Mouse (Mus musculus) MEL (cell line): ENCODE measurements around the gene Cend1. TPM values are rescaled to one million over a fixed set of nuclear protein-coding genes. Genes with fewer than 3 reads are reported as not detected.
A peak's percentile ranks its signal among the peaks of the same experiment; 100 is the strongest.

Experiments
- DNase-seq: peaks from one replicate; pipeline ENCODE4 v3.0.0; 2011; ENCODE audit warnings: low read depth, low spot score
- H3K27ac ChIP-seq: 2 replicates; pipeline ENCODE4 v1.5.1; 2012; ENCODE audit warnings: low read depth, mild to moderate bottlenecking, control low read depth, low read length, moderate library complexity; ENCODE audit not compliant: control insufficient read depth
- H3K27me3 ChIP-seq, 2 experiments: fragments of 150-350 bp in 1 of 2; sonication (generic) in 1 of 2; 2 replicates each; pipeline ENCODE4 v1.6.1; 2012; ENCODE audit warnings: low read length in 2 of 2, mild to moderate bottlenecking in 2 of 2, improper control_type of control experiment in 1 of 2, moderate library complexity in 1 of 2; ENCODE audit not compliant: insufficient read depth in 2 of 2, control insufficient read depth in 1 of 2
- H3K36me3 ChIP-seq, 2 experiments: 2 replicates each; pipeline ENCODE4 v1.6.1; 2012 to 2014; ENCODE audit warnings: low read length in 2 of 2, improper control_type of control experiment in 1 of 2, inconsistent platforms in 1 of 2, mild to moderate bottlenecking in 1 of 2; ENCODE audit not compliant: insufficient read depth in 2 of 2, control insufficient read depth in 1 of 2
- H3K4me1 ChIP-seq, 2 experiments: fragments of 150-350 bp in 1 of 2; sonication (generic) in 1 of 2; 2 replicates each; pipeline ENCODE4 v1.6.1; 2012; ENCODE audit warnings: low read length in 2 of 2, improper control_type of control experiment in 1 of 2, mild to moderate bottlenecking in 1 of 2; ENCODE audit not compliant: insufficient read depth in 2 of 2, control insufficient read depth in 1 of 2
- H3K4me3 ChIP-seq, 2 experiments: fragments of 150-350 bp in 1 of 2; sonication (generic) in 1 of 2; 2 replicates each; pipeline ENCODE4 v1.5.1; 2012; ENCODE audit warnings: low read depth in 2 of 2, low read length in 2 of 2, mild to moderate bottlenecking in 2 of 2, moderate library complexity in 2 of 2, control low read depth in 1 of 2, improper control_type of control experiment in 1 of 2; ENCODE audit not compliant: control insufficient read depth in 1 of 2, insufficient read depth in 1 of 2
- H3K79me2 ChIP-seq: 2 replicates; pipeline ENCODE4 v1.6.1; 2012; ENCODE audit warnings: mild to moderate bottlenecking, low read length, moderate library complexity; ENCODE audit not compliant: control insufficient read depth, poor library complexity, insufficient read depth
- H3K9ac ChIP-seq: 2 replicates; pipeline ENCODE4 v1.6.1; 2012; ENCODE audit warnings: low read depth, mild to moderate bottlenecking, control low read depth, low read length, moderate library complexity; ENCODE audit not compliant: control insufficient read depth, poor library complexity, severe bottlenecking
- H3K9me3 ChIP-seq: fragments of 150-350 bp; sonication (generic); replicated peaks from 2 replicates; pipeline ENCODE4 v1.6.1; 2012; ENCODE audit warnings: mild to moderate bottlenecking, low read length, improper control_type of control experiment, moderate library complexity; ENCODE audit not compliant: insufficient read depth
- CTCF ChIP-seq, 3 experiments: IDR thresholded peaks in 2 of 3; conservative IDR thresholded peaks in 1 of 3; 2 replicates each; pipeline ENCODE4 v1.5.1; 2011 to 2012; ENCODE audit warnings: low read length in 3 of 3, low read depth in 2 of 3, mild to moderate bottlenecking in 2 of 3, improper control_type of control experiment in 1 of 3, inconsistent platforms in 1 of 3, mixed read lengths in 1 of 3, moderate library complexity in 1 of 3; ENCODE audit not compliant: control insufficient read depth in 1 of 3, insufficient read depth in 1 of 3, poor library complexity in 1 of 3, severe bottlenecking in 1 of 3
- EP300 ChIP-seq, 2 experiments: IDR thresholded peaks; 2 replicates each; pipeline ENCODE4 v1.6.1; 2011; ENCODE audit warnings: improper control_type of control experiment in 2 of 2, low read length in 2 of 2, low read depth in 1 of 2, mild to moderate bottlenecking in 1 of 2
- ETS1 ChIP-seq: IDR thresholded peaks from 2 replicates; pipeline ENCODE4 v1.6.1; 2012; ENCODE audit warnings: low read depth, mild to moderate bottlenecking, inconsistent platforms, low read length, improper control_type of control experiment, moderate library complexity
- GABPA ChIP-seq: IDR thresholded peaks from 2 replicates; pipeline ENCODE4 v1.6.1; 2012; ENCODE audit warnings: low read depth, mild to moderate bottlenecking, inconsistent platforms, low read length, improper control_type of control experiment, moderate library complexity
- MXI1 ChIP-seq: IDR thresholded peaks from 2 replicates; pipeline ENCODE4 v1.6.1; 2011; ENCODE audit warnings: mild to moderate bottlenecking, low read depth, low read length, improper control_type of control experiment
- MYB ChIP-seq: IDR thresholded peaks from 2 replicates; pipeline ENCODE4 v1.6.1; 2011; ENCODE audit warnings: mild to moderate bottlenecking, low read depth, low read length, improper control_type of control experiment
- NELFE ChIP-seq: IDR thresholded peaks from 2 replicates; pipeline ENCODE4 v1.6.1; 2011; ENCODE audit warnings: low read depth, low read length, improper control_type of control experiment
- POLR2AphosphoS5 ChIP-seq: IDR thresholded peaks from 2 replicates; pipeline ENCODE4 v1.6.1; 2012; ENCODE audit warnings: low read depth, borderline replicate concordance, mild to moderate bottlenecking, inconsistent platforms, low read length, moderate library complexity, mixed read lengths
- RAD21 ChIP-seq: IDR thresholded peaks from 2 replicates; pipeline ENCODE4 v1.6.1; 2011; ENCODE audit warnings: mild to moderate bottlenecking, low read depth, low read length, improper control_type of control experiment
- SIN3A ChIP-seq: IDR thresholded peaks from 2 replicates; pipeline ENCODE4 v1.6.1; 2012; ENCODE audit warnings: low read length, improper control_type of control experiment, inconsistent platforms
- SMC3 ChIP-seq: IDR thresholded peaks from 2 replicates; pipeline ENCODE4 v1.6.1; 2011; ENCODE audit warnings: low read depth, low read length, improper control_type of control experiment
- TBP ChIP-seq: IDR thresholded peaks from 2 replicates; pipeline ENCODE4 v1.8.0; 2011; ENCODE audit warnings: low read depth, low read length, improper control_type of control experiment
- TCF12 ChIP-seq: IDR thresholded peaks from 2 replicates; pipeline ENCODE4 v1.6.1; 2014; ENCODE audit warnings: low read depth, mild to moderate bottlenecking, inconsistent platforms, low read length, improper control_type of control experiment, moderate library complexity
- USF1 ChIP-seq: IDR thresholded peaks from 2 replicates; pipeline ENCODE4 v1.6.1; 2014; ENCODE audit warnings: low read depth, mild to moderate bottlenecking, inconsistent platforms, low read length, improper control_type of control experiment, moderate library complexity
- USF2 ChIP-seq, 2 experiments: IDR thresholded peaks; 2 replicates each; pipeline ENCODE4 v1.6.1; 2011 to 2012; ENCODE audit warnings: improper control_type of control experiment in 2 of 2, low read length in 2 of 2, borderline replicate concordance in 1 of 2, inconsistent platforms in 1 of 2, low read depth in 1 of 2, mild to moderate bottlenecking in 1 of 2; ENCODE audit not compliant: insufficient read depth in 1 of 2
- ZC3H11A ChIP-seq: IDR thresholded peaks from 2 replicates; pipeline ENCODE4 v1.6.1; 2012; ENCODE audit warnings: low read depth, mild to moderate bottlenecking, inconsistent platforms, low read length, improper control_type of control experiment
- ZKSCAN1 ChIP-seq: IDR thresholded peaks from 2 replicates; pipeline ENCODE4 v1.6.1; 2012; ENCODE audit warnings: low read depth, mild to moderate bottlenecking, inconsistent platforms, low read length, improper control_type of control experiment, moderate library complexity
- ZMIZ1 ChIP-seq: IDR thresholded peaks from 2 replicates; pipeline ENCODE4 v1.6.1; 2012; ENCODE audit warnings: low read depth, mild to moderate bottlenecking, inconsistent platforms, low read length, improper control_type of control experiment, moderate library complexity
- polyA plus RNA-seq, 2 experiments: library from polyadenylated mRNA; stranded (reverse) in 1 of 2; unstranded in 1 of 2; fragments of >175 nt in 1 of 2; fragments of >200 nt in 1 of 2; gene quantifications; 2 replicates each; pipeline versions ENCODE4 v1.2.1 to v1.2.4; 2012; ENCODE audit warnings: low replicate concordance in 2 of 2, low read depth in 1 of 2; ENCODE audit not compliant: insufficient read length in 2 of 2, insufficient read depth in 1 of 2, missing spikeins in 1 of 2
- total RNA-seq: library from RNA; depleted of rRNA; stranded (reverse); fragments of 300-350 nt; gene quantifications from 2 replicates; pipeline ENCODE4 v1.2.3, GENCODE M21; 2012

Gene Cend1
- total and polyA plus RNA-seq, 3 experiments: not detected

- no peak for TF ChIP-seq RAD21
- TF ChIP-seq EP300 (IDR thresholded peaks at IDR 0.05; ENCODE audit: low read depth in 1 of 2, low read length in 2 of 2): 0 out of 4 replicates have a peak, but pooled peaks of 1 of the 2 experiments have one; percentile 8
- no peak for TF ChIP-seq POLR2AphosphoS5
Observed at GRCm38 (mm10) chr7:141435129-141435855, 6.0 kb upstream of the Cend1 start (continued).

- peak overlapping the region; percentile 70 for H3K9ac ChIP-seq
- H3K27me3 ChIP-seq: no peaks in the 10 kb centered on the region
- no peak for DNase-seq
- H3K4me1 ChIP-seq: peaks cover 4 to 22% of the 10 kb centered on the region in 2 experiments; a peak in 3 of 4 replicates
- peaks cover 0 to 20% of the 10 kb centered on the region in 2 experiments; a peak in 2 of 4 replicates for H3K36me3 ChIP-seq
- peaks cover 28% of the 10 kb centered on the region for H3K79me2 ChIP-seq
- peak overlapping the region; percentile 51 to 66; a peak in 3 of 4 replicates for H3K4me3 ChIP-seq
- H3K9me3 ChIP-seq: no peaks in the 10 kb centered on the region
- TF ChIP-seq NELFE (no peak), TCF12 (no peak), MYB (no peak), SIN3A (no peak), USF1 (no peak), ZC3H11A (no peak), USF2 (IDR thresholded peaks at IDR 0.05; ENCODE audit: borderline replicate concordance in 1 of 2, insufficient read depth in 1 of 2, low read depth in 1 of 2, low read length in 2 of 2) (no peak), MXI1 (no peak), ZKSCAN1 (no peak), TBP (no peak), CTCF (IDR thresholded peaks at IDR 0.05 in 2 of 3, conservative IDR thresholded peaks at IDR 0.05 in 1 of 3; ENCODE audit: control insufficient read depth in 1 of 3, insufficient read depth in 1 of 3, low read depth in 2 of 3, low read length in 3 of 3, poor library complexity in 1 of 3, severe bottlenecking in 1 of 3) (no peak), ZMIZ1 (no peak), SMC3 (no peak), GABPA (no peak), ETS1 (no peak)
- H3K27ac ChIP-seq: no peak overlapping the region
Observed at GRCm38 (mm10) chr7:141434464-141434863, 5.2 kb upstream of the Cend1 start.
